Mouse (Mus musculus) natural killer cell, adult 2 months (primary cell): ENCODE data around the gene Carns1.
"Not testable (repeated sequence)": the region's sequence is repeated elsewhere in the genome, so short reads cannot be mapped to it uniquely, and the experiment has no call there.

Source experiments
- DNase-seq, 2 experiments: peaks; one replicate each; pipeline ENCODE4 v3.0.0; 2022; ENCODE audit warnings: low spot score in 2 of 2

Gene Carns1

GRCm38 (mm10) chr19:4150567-4151487, 24.5 kb downstream of the Carns1 start:
- no peak for DNase-seq

DNA sequence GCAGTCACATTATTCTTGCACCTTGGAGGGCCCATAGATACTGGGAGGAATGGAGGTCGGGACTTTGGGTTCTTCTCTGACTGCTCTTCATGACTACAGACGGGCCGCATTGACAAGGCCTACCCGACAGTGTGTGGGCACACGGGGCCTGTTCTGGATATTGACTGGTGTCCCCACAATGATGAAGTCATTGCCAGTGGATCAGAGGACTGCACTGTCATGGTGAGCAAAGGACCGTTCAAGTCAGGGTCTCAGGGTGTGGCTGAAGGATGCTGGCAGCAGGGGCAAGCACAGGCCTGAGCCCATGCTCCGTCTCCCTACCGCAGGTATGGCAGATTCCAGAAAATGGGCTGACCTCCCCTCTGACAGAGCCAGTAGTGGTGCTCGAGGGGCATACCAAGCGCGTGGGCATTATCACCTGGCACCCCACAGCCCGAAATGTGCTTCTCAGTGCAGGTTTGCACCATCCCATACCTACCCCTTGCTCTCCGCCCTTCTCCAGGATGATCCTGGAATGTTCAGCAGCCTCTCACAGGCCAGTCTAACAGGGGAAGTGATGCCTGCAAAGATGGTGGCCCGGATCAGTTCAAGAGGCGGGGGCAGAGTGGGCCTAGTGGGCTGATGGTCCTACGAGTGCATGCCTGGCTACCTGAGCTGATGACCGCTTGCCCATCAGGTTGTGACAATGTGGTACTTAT, 25.4 kb downstream of the Carns1 start:
- no peak for DNase-seq

DNA sequence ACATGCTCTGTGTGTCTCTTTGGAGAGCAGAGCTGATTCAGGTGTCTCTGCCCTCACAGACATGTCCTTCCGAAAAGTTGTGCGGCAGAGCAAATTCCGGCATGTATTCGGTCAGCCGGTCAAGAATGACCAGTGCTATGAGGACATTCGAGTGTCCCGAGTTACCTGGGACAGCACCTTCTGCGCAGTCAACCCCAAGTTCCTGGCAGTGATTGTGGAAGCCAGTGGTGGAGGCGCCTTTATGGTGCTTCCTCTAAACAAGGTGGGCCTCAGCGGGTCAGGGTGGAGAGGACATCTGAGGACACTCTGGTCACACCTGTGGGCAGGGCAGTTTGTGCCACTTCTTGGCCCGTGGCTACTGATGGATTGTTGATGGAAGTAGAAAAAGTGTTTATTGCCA, 26.0 kb downstream of the Carns1 start:
- DNase-seq: no peak

- no peak for DNase-seq
Measured at GRCm38 (mm10) chr19:4148819-4149218, 26.5 kb downstream of the Carns1 start.

DNA sequence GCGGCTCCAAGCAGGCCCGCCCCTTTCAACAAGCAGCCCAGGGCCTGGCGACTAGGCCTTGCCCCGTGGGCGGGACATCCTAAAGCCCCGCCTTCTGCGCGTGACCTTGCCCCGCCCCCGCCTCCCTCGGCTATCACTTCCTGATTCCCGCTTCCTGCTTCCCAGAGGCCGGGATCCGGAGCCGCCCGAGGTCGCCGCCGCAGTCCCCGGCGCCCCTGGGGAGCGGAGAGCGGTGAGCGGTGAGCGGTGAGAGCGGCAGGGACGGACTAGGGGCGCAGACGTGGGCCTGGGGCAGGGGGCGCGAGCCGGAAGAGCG, 26.8 kb downstream of the Carns1 start, which contains the start of gene Coro1b:
TSS of gene Coro1b (plus strand) at position 129 of the 316 bp plus-strand sequence.
- peak; percentile 81 to 89 for DNase-seq

- DNase-seq: no peak
Measured at GRCm38 (mm10) chr19:4147782-4148490, 27.3 kb downstream of the Carns1 start.

- DNase-seq: no peak
Measured at GRCm38 (mm10) chr19:4147022-4147405, 28.3 kb downstream of the Carns1 start.

DNA sequence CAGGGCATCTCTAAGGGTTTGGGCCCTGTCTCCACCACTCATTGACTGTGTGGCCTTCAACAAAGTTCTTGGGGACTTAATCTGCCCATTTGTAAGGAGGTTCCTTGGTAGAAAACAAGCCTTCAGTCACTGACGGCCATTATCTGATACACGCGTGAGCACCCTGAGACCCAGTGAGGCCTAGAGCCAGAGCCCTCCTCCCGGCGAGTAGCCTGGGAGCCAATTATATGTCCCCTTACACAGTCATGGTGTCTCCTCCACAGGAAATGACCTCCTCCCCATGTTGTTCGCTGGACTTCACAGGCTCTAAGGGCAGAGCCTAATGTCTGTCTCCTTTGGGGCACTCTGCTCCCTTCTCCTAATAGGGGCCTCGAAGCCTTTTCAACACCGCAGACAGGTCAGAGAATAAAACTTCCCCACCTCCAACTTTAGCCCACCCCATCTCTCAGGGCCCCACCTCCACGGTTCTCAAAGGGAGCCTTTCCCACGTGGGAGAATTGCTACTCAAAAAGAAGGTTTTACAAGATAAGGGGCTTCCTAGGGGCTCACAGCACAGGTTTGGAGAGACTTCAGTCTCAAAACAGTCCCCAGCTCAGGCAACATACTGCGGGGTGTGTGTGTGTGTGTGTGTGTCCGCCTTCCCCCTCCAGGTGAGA, 28.8 kb downstream of the Carns1 start:
- no peak for DNase-seq

GRCm38 (mm10) chr19:4145936-4146335, 29.3 kb downstream of the Carns1 start:
- DNase-seq: no peak

DNA sequence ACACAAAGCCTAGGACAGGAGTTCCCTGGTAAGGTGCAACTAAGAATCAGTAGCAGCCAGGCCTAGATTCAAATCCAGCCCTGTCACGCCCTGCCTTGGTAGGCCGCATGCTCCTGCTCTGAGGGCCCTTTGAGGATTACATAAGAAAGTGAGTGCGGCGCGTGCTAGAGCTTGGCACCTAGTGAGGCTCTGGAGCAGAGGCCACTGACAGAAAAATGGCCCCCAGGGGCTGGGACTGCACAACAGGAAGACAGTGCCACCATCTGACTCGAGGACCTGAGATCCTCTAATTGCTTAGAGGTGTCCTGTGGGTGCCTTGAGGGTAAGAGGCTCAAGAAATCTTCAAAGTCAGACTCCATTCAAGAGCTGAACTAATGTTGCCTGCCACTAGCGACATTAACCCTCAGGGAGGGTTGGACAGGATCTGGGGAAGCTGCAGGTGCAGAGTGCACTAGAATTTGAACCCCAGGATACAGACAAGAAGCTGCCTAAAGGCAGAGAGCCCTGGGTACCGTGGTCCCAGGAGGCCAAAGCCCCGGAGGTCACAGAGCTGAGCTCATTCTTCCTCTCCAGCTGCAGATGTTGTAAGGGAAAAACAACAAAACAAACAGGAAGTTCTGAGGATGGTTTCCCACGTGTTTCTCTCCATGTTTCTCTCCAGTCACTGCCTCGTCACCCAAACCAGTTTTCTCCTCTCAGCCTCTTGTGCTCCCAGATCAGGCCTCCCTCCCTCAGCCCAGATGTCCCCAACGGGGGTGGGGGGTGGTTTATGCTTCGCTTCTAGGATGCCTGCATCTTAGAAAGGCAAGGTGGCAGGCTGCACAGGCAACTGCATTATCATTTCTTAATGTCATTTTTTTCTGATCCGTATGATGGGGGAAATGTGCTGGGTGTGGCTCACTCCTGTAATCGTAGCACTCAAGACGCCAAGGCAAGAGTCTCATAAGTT, 30.5 kb downstream of the Carns1 start:
- no peak for DNase-seq

DNA sequence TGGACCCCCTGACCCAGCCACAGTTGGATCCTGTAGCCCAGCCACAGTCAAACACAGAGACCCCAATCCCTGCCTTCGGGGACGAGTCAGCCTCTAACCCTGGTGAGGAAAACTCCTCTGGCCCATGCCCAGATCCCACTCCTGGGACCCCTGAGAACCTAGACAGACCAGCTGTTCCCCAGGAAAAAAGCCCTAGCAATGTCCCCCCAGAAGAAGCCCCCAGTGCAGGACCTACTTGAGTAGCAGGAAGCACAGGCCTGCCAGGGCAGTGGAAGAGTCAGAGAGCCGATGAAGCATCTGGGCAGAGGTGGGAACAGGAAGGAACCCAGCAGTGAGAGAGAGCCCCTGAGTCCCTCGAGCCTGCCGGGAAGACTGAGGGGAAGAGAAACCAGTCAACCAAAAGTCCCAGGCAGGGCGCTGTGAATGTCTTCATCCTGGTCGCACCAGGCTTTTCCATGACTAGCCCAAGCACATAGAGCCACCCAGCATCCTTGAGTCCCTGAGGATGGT, 31.5 kb downstream of the Carns1 start, which contains the start of gene Cabp4:
TSS of gene Cabp4 (minus strand) at position 275 of the 510 bp plus-strand sequence.
- DNase-seq: no peak

- no peak for DNase-seq
Measured at GRCm38 (mm10) chr19:4142416-4143173, 32.7 kb downstream of the Carns1 start.

DNA sequence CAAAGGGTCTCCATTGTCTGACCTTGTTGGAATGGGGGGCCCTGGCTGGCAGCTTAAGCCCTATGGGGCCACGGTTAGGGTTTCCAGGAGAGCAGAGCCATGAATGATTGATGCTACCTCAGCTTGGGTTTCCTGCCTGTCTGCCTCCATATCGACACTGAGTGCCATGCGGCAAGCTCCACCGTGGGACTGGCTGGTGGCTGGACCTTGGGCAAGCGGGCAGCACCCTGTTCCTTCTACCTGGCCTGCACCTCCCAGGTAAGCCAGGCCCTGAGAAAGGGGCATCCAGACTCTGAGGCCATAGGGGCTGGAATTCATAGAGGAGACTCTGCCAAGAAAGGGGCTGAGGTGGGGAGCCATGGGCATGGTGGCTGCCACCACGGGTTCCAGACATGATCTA, 35.1 kb downstream of the Carns1 start:
- DNase-seq: no peak

DNA sequence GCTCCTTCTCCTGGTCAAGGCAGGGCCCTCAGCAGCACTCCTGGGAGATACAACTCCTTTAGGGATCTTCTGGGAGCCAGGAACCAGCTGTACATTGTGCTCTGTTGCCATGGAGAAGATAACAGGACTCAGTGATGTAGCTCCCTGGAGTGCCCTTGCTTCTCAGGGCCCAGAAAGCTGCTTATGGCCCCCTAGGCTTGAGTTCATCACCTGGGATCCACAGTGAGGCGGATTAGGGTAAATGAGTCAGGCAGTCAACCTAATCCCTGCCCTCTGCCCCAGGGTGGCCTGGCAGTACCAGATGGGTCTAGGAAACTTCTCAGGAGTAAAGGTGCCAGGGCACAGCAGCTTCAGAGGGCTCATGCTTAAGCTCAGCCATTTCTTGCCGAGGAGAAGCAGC, 35.8 kb downstream of the Carns1 start, which contains the start of gene Gpr152:
TSS of gene Gpr152 (plus strand) at position 342 of the 400 bp plus-strand sequence.
- DNase-seq: no peak

DNA sequence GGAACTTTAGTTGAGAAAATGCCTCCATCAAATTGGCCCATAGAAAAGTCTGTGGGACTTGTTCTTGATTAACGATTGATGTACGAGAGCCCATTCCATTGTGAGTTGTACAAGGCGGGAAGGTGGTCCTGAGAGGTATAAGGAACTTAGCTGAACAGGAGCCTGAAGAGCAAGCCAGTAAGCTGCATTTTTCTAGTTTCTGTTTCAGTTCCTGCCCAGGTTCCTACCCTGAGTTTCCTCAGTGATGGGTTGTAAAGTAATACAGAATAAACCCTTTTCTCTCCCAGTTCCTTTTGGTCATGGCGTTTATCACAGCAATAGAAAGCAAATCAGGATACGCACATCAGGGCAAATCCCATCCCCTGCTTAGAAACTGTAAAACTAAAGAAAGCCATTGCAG, 37.4 kb downstream of the Carns1 start:
- no peak for DNase-seq

DNA sequence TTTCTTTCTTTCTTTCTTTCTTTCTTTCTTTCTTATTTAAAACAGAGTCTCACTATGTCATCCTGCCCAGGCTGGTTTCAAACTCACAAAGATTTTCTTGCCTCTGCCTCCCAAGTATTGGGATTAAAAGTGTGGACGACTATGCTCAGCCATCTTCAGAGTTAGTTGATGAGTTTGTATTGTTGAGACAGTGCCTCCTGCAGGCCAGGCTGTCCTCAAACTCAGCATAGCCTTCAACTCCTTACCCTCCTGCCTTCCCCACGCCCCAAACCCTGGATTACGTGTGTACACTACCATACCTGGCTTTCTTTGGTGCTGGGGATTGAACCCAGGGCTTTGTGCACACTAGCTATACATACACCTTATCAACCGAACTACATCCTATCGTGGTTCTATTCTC, 38.8 kb downstream of the Carns1 start:
- DNase-seq: no peak

- DNase-seq: peak in 1 of 2 experiments; percentile 50
Measured at GRCm38 (mm10) chr19:4135963-4136345, 39.3 kb downstream of the Carns1 start.

DNA sequence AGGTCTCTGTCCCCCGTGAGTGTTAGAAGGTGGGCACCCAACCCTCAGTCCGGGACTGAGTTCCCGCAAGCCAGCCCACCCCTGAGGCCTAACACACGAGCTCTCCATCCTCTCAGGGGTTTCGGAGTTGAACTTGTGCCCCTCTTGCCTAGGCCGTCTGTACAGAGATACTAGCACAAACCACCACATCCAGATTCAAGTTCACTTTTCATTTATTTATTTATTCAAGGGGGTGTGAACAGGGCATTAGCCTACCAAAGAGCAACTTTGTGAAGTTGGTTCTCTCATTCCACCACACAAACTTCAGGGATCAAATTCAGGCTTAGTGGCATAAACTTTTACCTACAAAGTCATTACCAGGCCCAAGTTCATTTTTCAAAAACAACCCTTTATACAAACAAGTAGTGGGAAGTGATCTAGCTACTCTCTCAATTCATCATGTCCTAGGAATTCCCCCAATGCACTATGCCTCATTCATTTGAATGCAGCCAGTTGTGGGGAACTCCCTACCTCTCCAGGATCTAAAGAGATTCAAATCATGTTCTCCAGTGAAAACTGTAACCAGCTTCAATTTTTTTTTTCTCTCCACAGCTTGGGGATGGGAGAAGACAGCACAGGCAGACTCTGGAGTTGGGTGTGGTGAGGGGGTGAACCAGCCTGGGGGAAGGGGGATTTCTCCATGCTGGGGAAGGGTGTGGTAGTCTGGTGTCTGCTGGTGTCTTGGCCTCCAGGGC, 39.9 kb downstream of the Carns1 start:
- DNase-seq: not testable (repeated sequence)

- no peak for DNase-seq
Measured at GRCm38 (mm10) chr19:4134354-4134753, 40.9 kb downstream of the Carns1 start.
